Mouse (Mus musculus) thymus, postnatal 0 days (tissue): ENCODE measurements around the gene Mboat7. TPM values are rescaled to one million over a fixed set of nuclear protein-coding genes. Genes with fewer than 3 reads are reported as not detected.

Experiments used
- DNase-seq: peaks from one replicate; pipeline ENCODE4 v3.0.0-alpha.2; 2015; ENCODE audit warnings: low spot score
- microRNA-seq: library from miRNA; unstranded; fragments of <30 nt; microRNA quantifications from one replicate; pipeline ENCODE4, GENCODE M21; 2016; ENCODE audit warnings: borderline number of aligned reads
- polyA plus RNA-seq: library from polyadenylated mRNA; unstranded; fragments of >200 nt; fragmentation: Nextera tagmentation; extraction: Ambion mirVana; gene quantifications from 2 replicates; pipeline ENCODE4 v1.2.1, GENCODE M21; 2015

The Mboat7 gene
- polyA plus RNA-seq, 1 experiment from 2014 or later: 36.0 TPM

DNA sequence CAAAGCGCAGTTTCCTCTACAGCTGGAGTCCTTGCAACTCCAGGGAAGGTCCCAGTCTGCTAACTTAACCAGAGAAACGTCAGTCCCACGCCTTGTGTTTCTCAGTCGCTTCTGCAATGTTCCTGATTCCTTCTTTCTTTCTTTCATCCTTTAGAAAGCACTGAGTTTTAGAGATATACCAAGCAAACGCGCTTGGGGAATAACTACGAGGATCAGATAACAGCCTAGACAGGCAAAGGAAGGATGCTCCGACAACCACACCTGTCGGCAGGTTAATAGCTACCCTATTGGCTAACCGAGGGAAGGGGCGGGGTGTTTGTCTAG is 49.0 kb downstream of the Mboat7 start:
- no peak for DNase-seq

DNA sequence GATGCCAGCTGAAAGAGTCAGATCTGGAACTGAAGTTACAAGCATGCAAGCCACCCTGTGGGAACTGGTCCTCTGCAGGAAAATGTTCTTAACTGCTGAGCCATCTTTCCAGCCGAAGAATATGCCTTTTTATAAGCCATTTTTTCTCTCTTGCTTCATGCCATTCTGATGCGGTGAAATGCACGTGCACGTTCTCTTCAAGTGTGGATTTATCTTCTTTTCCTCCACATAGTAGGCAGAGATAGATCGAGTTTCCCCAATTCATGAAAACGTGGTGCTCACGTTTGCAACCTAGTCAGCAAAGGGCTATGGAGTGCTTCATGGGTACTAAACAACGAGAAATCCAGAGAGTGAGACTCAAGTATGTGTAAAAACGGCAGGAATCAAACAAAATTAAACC is 49.5 kb downstream of the Mboat7 start:
- no peak for DNase-seq

GRCm38 (mm10) chr7:3643412-3643811 is 49.9 kb downstream of the Mboat7 start:
- DNase-seq: no peak

- no peak for DNase-seq
Observed at GRCm38 (mm10) chr7:3630478-3630815, 62.9 kb downstream of the Mboat7 start.

- peak; percentile 93 for DNase-seq
Observed at GRCm38 (mm10) chr7:3629543-3630477, 63.5 kb downstream of the Mboat7 start, which contains the start of the genes Tfpt and Prpf31. Gene Tfpt, minus strand, starts transcription at chr7:3629929. Gene Prpf31, plus strand, starts transcription at chr7:3629985.

DNA sequence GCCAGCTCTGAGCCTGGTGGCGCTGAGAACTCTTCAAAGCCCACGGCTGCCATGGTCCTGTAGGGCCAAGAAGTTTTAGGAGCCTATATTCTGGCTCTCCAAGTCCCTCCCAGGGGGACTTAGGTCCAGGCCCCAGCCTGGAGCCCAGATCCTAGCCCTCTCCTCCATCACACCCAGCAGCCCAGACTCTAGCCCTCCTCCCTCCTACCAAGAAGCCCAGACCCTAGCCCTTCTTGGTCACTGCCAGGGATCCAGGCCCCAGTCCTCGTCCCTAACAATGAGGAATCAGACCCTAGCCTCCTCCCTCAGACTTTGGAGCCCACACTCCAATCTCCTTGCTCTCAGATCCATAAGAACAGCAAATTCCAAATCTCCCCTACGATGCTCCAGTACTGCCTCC is 64.3 kb downstream of the Mboat7 start:
- DNase-seq: no peak

Small RNA genes lying within 50 kb of the gene (microRNA-seq; reads per million reads assigned to microRNA genes)
- gene Mir3572: 6.7 reads per million, percentile 11 among the genes with 10 or more reads in this experiment

Other genes with a start within 250 kb of the Mboat7 start
- 0.21 and 0.39 TPM in 2 replicates for gene Tarm1, start 190.9 kb downstream of the Mboat7 start, polyA plus RNA-seq
- gene Oscar, start 77.4 kb downstream of the Mboat7 start, polyA plus RNA-seq: 0.09 TPM in 1 of 2 replicates, not detected in the other
- 523 and 568 TPM in 2 replicates for gene Ndufa3, start 76.2 kb downstream of the Mboat7 start, polyA plus RNA-seq
- gene Tfpt, start 63.6 kb downstream of the Mboat7 start, polyA plus RNA-seq: 20.8 and 28.9 TPM in 2 replicates
- gene Prpf31, start 63.5 kb downstream of the Mboat7 start, polyA plus RNA-seq: 88.2 and 93.1 TPM in 2 replicates
- 42.6 and 44.5 TPM in 2 replicates for gene Cnot3, start 48.3 kb downstream of the Mboat7 start, polyA plus RNA-seq
- 20.7 and 22.9 TPM in 2 replicates for gene Leng1, start 27.7 kb downstream of the Mboat7 start, polyA plus RNA-seq
- gene Tmc4, start 16.0 kb downstream of the Mboat7 start, polyA plus RNA-seq: 12.5 TPM in 2 replicates
- gene Tsen34, start 660 bp downstream of the Mboat7 start, polyA plus RNA-seq: 67.5 and 70.1 TPM in 2 replicates
- gene Rps9, start 10.5 kb upstream of the Mboat7 start, polyA plus RNA-seq: 2,079 and 2,116 TPM in 2 replicates
- gene Pirb, start 26.9 kb upstream of the Mboat7 start, polyA plus RNA-seq: 2.5 TPM in 2 replicates
- gene Gm15448, start 132.2 kb upstream of the Mboat7 start, polyA plus RNA-seq: 0.06 TPM in 1 of 2 replicates, not detected in the other
- 0.45 and 0.51 TPM in 2 replicates for gene Pira2, start 151.5 kb upstream of the Mboat7 start, polyA plus RNA-seq
- gene Gm14548, start 204.6 kb upstream of the Mboat7 start, polyA plus RNA-seq: 0.22 and 0.49 TPM in 2 replicates
- 0.20 and 0.21 TPM in 2 replicates for gene Lilra6, start 222.0 kb upstream of the Mboat7 start, polyA plus RNA-seq